Mouse (Mus musculus) ovary, postnatal 14 days (tissue): ENCODE data around the gene Rab40c.

Source experiments
- DNase-seq: peaks from one replicate; pipeline ENCODE4 v3.0.0; 2022; ENCODE audit warnings: low spot score

Rab40c gene

GRCm38 (mm10) chr17:25900193-25900592, 19.3 kb downstream of the Rab40c start:
- DNase-seq = no peak

GRCm38 (mm10) chr17:25895891-25896290, 23.6 kb downstream of the Rab40c start:
- DNase-seq = no peak

- DNase-seq = no peak
Observed at GRCm38 (mm10) chr17:25895415-25895814, 24.1 kb downstream of the Rab40c start.

DNA sequence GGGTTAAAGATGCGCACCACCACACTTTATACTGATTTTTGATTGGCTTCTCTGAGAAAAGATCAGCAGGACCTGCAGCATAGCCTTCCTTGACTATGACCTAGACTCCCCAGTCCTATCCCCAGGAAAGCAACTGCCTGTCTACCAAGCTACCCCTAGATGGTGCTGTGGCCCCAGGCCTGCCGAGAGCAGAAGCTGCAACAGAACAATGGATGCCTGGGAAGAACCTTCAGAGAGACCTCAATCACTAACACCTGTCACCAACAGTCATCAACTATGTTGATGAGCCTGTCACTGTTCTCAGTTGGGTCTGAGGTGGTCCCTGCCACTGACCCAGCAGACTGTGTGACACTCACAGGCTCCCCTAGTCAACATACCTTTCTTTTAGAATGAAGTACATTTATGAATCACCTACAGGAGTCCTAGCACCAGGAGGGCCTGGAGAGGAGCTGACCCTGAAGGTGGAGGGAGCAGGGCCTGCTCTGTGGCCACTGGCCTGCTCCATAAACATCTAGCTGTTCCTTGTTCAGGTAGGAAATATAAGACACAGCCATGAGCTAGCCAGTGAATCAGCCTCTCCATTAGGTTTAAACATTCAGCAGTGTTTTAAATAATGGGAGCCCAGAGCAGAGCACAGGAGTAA, 25.4 kb downstream of the Rab40c start:
- DNase-seq = no peak

DNA sequence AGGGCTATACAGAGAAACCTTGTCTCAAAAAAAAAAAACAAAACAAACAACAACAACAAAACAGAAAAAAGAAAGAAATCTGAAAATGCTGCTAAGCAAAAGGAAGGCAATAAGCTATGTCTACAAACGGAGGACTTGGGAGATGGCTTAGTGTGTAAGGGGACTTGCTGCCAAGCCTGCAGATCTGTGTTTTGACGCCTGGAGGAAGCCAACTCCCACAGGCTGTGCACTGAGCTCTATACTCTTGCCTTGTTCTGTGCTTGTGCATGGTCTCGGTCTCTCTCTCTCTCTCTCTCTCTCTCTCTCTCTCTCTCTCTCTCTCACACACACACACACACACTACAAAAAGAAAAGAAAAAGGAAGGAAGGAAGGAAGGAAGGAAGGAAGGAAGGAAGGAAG, 30.7 kb downstream of the Rab40c start:
- DNase-seq = no peak

DNA sequence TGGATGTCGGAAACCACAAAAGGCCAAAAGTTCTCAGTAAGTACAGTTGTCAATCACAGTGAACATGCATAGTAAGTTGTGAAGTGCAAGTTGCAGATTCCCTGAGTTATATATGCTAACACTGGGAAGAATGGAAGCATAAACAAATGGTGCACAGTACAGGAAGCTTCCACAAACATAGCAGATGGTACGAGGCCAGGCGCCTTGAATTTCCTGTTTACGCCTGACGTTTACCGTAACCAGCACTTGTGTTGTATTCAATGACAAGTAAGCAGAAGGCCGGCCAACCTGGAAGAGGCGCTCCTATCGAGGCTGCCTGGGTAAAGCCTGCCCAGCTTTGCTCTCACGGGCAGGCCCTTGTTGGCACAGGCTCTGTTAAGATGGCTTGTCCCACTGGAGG, 32.1 kb downstream of the Rab40c start:
- no peak for DNase-seq

DNA sequence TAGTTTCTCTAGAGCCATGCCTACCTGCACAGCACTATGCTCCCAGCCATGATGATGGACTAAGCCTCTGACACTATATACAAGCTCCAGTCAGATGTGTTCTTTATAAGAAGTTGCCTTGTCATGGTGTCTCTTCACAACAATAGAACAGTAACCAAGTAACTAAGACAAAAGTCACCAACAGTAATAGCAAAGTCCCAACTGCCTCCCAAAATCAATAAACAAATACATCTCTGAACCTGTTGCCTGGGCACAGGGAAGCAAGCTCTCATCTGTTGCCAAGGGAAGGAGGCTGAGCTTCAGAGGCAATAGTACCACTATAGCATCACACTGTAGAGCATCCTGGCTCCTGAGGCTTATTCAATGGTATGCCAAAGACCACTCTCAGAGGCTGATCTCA, 32.7 kb downstream of the Rab40c start:
- DNase-seq = no peak

GRCm38 (mm10) chr17:25885636-25886035, 33.9 kb downstream of the Rab40c start:
- DNase-seq = no peak

- no peak for DNase-seq
Observed at GRCm38 (mm10) chr17:25883824-25884223, 35.7 kb downstream of the Rab40c start.

DNA sequence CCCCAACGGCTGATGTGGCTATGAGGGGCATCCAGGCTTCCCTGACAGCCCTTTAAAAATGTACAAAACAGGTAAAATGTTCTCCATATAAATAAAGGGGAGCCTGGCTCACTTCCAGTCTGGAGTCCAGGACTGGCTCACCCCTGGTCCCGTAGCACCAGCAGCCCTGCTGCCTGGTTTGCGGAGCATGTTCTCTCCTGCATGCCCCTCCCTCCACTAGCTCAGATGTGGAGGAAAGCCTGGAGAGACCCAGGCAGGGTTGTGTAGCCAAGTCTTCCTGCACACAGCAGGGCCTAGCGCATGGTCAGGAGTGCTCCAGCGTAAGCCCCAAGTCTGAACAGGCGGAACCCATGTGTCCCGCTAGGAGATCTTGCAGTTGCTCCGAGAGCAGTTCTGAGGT, 36.3 kb downstream of the Rab40c start:
- no peak for DNase-seq

DNA sequence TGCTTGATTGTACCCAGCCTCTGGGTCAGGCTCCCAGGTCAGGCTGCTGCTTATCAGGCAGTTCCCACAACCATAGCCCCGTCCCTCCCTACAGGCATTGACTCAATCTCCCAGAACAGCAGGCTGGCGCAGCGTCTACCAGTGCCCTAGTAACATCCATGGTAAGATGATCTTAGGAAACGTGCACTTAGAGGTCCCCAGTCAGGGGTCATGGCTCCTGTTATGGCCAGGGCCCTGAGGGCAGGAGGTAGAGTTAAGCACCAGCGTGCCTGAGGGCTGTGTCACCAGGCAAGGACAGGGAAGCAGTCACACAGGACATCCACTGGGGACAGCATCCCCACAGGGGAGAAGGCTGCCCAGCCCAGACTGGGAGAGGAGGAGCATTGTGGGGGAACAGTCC, 37.2 kb downstream of the Rab40c start:
- DNase-seq = no peak

GRCm38 (mm10) chr17:25881691-25882090, 37.8 kb downstream of the Rab40c start:
- no peak for DNase-seq

DNA sequence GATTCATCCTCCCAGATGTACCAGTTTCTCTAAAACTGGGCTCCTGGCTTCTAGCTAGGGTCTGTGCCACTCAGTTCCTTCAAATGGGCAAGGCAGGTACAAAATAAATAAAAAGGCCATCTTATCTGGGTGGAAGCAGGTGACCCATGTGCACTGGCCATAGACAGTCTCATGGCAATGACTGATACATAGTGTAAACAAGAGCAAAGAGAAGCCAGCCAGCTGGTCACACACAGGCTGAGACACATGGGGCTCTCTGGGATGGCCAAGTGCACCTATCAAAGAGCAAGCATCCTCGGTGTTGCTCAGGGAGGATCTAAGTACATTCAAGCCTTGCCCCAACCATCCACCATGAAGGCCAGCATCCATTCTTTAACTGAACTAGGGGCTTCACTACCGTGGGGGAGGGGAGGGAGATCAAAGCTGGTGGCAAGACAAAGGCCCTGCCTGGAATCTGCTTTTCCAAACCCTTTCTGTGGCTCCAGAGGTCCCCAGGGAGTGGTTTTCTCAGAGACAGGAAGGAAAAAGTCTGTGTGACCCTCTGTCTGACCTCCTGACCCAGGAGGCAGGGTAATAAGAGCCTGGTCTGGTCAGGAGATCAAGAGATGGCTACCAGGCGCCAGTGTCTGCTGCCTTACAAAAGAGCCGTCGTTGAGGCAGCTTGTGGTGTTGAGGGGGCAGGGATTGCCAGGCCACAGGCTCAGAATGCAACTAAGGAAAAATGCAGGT, 38.5 kb downstream of the Rab40c start:
- no peak for DNase-seq

- no peak for DNase-seq
Observed at GRCm38 (mm10) chr17:25880196-25880910, 39.2 kb downstream of the Rab40c start, which contains the start of gene Wfikkn1. Gene Wfikkn1, minus strand, starts transcription at chr17:25880858.

- no peak for DNase-seq
Observed at GRCm38 (mm10) chr17:25879750-25880149, 39.8 kb downstream of the Rab40c start.

DNA sequence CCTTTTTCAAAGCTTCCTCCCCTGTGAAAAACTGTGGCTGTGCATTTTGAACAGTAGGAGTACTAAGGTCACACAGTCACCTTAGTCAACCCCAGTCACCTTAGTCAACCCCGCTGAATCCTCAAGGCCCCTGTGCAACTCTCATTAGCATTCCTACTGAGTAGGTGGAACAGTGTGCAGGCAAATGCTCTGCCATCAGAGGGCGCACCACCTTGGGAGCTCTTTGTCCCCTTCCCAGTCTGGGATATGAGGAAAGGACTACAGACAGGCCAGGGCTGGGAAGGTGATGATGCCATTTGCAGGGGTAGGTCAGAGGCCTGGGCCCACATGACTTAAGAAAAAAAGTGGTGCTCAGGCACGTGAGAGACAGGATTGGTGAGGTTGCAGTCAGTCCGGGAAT, 40.3 kb downstream of the Rab40c start:
- DNase-seq = no peak

DNA sequence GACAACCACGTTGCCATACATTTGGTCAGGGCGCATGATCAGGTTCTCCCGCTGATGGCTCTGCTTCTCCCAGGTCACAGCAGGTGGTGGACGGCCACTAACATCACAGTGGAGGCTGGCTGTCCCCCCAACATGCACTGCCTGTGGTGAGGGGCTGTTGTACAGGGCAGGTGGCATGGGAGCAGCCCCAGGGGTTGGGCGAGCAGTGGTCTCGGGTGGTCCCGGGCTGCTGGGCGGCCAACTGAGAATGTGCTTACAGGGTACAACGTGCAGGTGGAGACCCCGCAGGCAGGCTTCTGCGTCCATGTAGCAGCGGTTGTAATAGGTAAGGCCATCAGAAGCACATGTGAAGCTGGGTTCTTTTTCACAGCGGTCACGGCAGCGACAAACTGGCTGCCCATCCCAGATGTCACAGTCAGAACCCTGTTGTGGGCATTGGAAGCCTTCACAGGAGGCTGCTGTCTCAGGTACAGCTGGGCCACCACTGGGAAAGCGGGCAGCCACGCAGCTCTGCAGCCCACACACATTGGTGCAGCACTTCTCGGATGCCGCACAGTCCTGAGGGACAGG, 40.8 kb downstream of the Rab40c start:
- no peak for DNase-seq

DNA sequence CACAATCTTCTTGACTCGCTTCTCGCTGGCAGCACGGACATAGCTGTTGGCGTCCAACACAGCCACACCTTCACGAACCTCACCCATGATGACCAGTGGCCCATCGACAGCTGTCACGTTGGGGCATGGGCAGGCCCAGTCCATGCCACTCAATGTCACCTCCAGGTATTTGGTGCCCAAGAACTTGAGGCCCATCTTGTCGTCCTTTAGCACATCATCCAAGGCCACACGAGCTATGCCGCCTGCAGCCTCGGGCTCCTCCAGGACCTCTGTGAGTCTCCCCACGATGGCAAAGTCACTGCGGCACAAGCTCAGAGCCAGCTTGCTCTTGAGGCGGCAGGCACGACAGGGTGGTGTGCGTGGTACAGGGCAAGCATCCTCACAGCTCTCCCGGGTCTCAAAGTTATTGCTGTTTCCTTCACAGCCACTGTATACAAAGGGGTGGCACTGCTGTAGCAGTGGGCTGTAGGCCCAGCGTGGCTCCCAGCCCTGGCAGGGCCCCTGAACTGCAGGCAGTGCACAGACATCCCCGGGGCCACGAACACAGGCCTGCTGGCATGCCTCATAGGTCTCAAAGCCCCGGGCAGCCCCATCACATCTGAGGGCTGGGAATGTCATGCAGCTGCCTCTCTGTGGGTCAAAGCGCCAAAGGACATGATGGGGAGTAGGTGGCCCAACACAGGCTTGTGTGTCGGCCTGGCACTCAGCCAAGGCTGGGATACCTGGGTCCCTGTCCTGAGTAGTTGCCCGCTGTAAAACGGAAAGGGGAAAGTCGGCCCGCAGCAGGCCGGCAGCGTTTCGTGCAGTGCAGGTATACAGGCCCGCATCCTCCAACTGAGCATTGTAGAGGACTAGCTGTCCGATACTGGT, 41.6 kb downstream of the Rab40c start:
- DNase-seq = no peak

DNA sequence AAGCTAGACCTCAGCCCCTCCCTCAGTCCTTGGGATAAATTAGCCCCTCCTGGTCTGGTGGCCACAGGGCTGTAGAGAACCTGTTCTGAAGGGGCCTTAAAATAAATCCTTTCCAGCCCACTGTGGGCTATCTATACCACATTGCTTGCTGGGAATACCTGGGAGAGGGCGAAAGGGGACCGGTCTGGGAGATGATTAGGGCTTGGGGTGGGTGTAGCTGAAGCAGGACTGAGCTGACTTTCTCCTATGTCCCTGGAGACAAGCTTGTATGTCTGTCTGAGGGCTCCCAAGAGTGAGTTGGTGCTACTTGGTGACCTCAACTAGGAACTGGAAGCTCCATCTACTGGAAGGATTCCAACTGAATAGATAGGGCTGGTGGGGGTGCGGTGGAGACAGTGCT, 42.5 kb downstream of the Rab40c start:
- DNase-seq = no peak

GRCm38 (mm10) chr17:25876347-25876915, 43.1 kb downstream of the Rab40c start:
- DNase-seq = no peak
